ENCODE assay signal across 8 mouse cellular contexts in the genomic region with DNA sequence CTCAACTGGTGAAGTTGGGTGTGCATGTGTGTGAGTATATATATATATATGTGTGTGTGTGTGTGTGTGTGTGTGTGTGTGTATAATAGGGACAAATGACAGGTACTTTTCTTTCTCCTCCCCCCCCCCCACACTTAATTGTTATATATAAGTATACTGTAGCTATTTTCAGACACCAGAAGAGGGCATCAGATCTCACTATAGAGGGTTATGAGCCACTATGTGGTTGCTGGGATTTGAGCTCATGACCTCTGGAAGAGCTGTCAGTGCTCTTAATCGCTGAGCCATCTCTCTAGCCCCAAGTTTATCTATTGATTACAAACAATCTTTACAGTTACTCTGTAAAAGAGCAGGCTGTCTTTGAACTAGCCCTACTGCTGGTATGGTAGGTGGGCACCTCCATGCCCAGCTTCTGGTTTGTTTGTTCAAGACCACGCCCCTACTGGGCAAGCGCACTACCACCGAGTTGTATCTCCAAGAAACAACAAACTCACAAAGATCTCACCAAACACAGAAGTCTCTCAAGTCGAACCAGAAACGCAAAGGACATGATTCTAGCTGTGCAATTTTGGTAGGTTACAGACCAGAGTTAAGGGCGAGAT. TPM values are rescaled to one million over a fixed set of nuclear protein-coding genes. Genes with fewer than 3 reads are reported as not detected.
DNase-seq lines count a peak whose midpoint lies in the region; ATAC-seq lines count a peak whose summit lies in the region.

No protein-coding gene starts in this region.

- H3K4me3 ChIP-seq in heart, embryonic 16.5 days (ENCODE audit: low read length) = peak overlapping the region; percentile 99
- peak overlapping the region; percentile 60 for H3K4me3 ChIP-seq in hindbrain, embryonic 13.5 days
- H3K4me3 ChIP-seq in midbrain, embryonic 13.5 days (replicated peaks) = peak overlapping the region; percentile 79

- peaks cover 15% of the 10 kb centered on the region for H3K36me3 ChIP-seq in heart, embryonic 16.5 days (ENCODE audit: control insufficient read depth, insufficient read depth)
- peaks cover 12% of the 10 kb centered on the region for H3K36me3 ChIP-seq in hindbrain, embryonic 13.5 days
- H3K36me3 ChIP-seq in midbrain, embryonic 13.5 days = peaks cover 12% of the 10 kb centered on the region

- no peak overlapping the region; the same call in 1 of the 2 replicates for H3K9ac ChIP-seq in heart, embryonic 16.5 days (ENCODE audit: low read length)
- H3K9ac ChIP-seq in hindbrain, embryonic 13.5 days = peak overlapping the region; percentile 11; the same call in 1 of the 2 replicates
- no peak overlapping the region for H3K9ac ChIP-seq in midbrain, embryonic 13.5 days (replicated peaks)

- no peaks in the 10 kb centered on the region for H3K27me3 ChIP-seq in heart, embryonic 16.5 days (ENCODE audit: control insufficient read depth, insufficient read depth, low read length)
- H3K27me3 ChIP-seq in hindbrain, embryonic 13.5 days = no peaks in the 10 kb centered on the region
- no peaks in the 10 kb centered on the region for H3K27me3 ChIP-seq in midbrain, embryonic 13.5 days

- H3K9me3 ChIP-seq in heart, embryonic 16.5 days (replicated peaks; ENCODE audit: control insufficient read depth, low read length) = no peaks in the 10 kb centered on the region
- H3K9me3 ChIP-seq in hindbrain, embryonic 13.5 days = no peaks in the 10 kb centered on the region
- no peaks in the 10 kb centered on the region for H3K9me3 ChIP-seq in midbrain, embryonic 13.5 days

- H3K4me1 ChIP-seq in heart, embryonic 16.5 days (ENCODE audit: control insufficient read depth, insufficient read depth, low read length) = peaks cover 21% of the 10 kb centered on the region
- peaks cover 42% of the 10 kb centered on the region for H3K4me1 ChIP-seq in hindbrain, embryonic 13.5 days (replicated peaks)
- H3K4me1 ChIP-seq in midbrain, embryonic 13.5 days (replicated peaks) = peaks cover 35% of the 10 kb centered on the region

- peak overlapping the region; percentile 24 for H3K27ac ChIP-seq in heart, embryonic 16.5 days (ENCODE audit: low read length)
- H3K27ac ChIP-seq in hindbrain, embryonic 13.5 days = peak overlapping the region; percentile 44
- H3K27ac ChIP-seq in midbrain, embryonic 13.5 days = no peak overlapping the region; the same call in 1 of the 2 replicates

- ATAC-seq in heart, embryonic 16.5 days (replicated peaks; ENCODE audit: extremely low read depth, insufficient read depth, low FRiP score) = peak; percentile 37; the same call in 1 of the 2 replicates
- peak; percentile 70 for ATAC-seq in hindbrain, embryonic 13.5 days (ENCODE audit: low FRiP score)
- ATAC-seq in midbrain, embryonic 13.5 days = peak; percentile 67

- no peak for DNase-seq in heart, adult 9 months (ENCODE audit: low spot score in 2 of 2)
- DNase-seq in R1 (ENCODE audit: low read depth, low spot score) = peak; percentile 55
- DNase-seq in ovary, adult 18-20 months (ENCODE audit: low spot score) = no peak
- no peak for DNase-seq in layer of hippocampus, adult 9-11 months
- no peak for DNase-seq in layer of hippocampus, adult 8-10 months (ENCODE audit: low spot score in 2 of 2)

- WGBS in heart, embryonic 16.5 days = 1% methylated on average over 7 of the region's 7 CpGs
- WGBS in hindbrain, embryonic 13.5 days = 2% methylated on average over 7 of the region's 7 CpGs
- WGBS in midbrain, embryonic 13.5 days = 1% methylated on average over 7 of the region's 7 CpGs

- peak overlapping the region; percentile 70 for H3K4me2 ChIP-seq in heart, embryonic 16.5 days (ENCODE audit: low read depth, low read length)
- H3K4me2 ChIP-seq in hindbrain, embryonic 13.5 days = peak overlapping the region; percentile 75
- H3K4me2 ChIP-seq in midbrain, embryonic 13.5 days (replicated peaks) = peak overlapping the region; percentile 74

RNA-seq across cellular contexts. Expression of a gene that starts 0.3 kb away (rescaled TPM):
- 20.2 and 21.8 TPM in 2 replicates for polyA plus RNA-seq in heart, embryonic 16.5 days (2015; fragmentation: Nextera tagmentation; extraction: Ambion mirVana)
- 33.2 and 38.5 TPM in 2 replicates for polyA plus RNA-seq in hindbrain, embryonic 13.5 days (2015; fragmentation: Nextera tagmentation; extraction: Ambion mirVana)
- polyA plus RNA-seq in midbrain, embryonic 13.5 days (2015; fragmentation: Nextera tagmentation; extraction: Ambion mirVana) = 39.6 and 43.1 TPM in 2 replicates
- total RNA-seq in layer of hippocampus, adult 8-10 months (2022) = 10 to 100 TPM; 20.3 to 32.1 (median 23.7) TPM

RNA-seq across cellular contexts. Expression of a gene that starts 0.5 kb away (rescaled TPM):
- polyA plus RNA-seq in heart, embryonic 16.5 days (2015; fragmentation: Nextera tagmentation; extraction: Ambion mirVana) = 625 and 628 TPM in 2 replicates
- polyA plus RNA-seq in hindbrain, embryonic 13.5 days (2015; fragmentation: Nextera tagmentation; extraction: Ambion mirVana) = 399 and 414 TPM in 2 replicates
- polyA plus RNA-seq in midbrain, embryonic 13.5 days (2015; fragmentation: Nextera tagmentation; extraction: Ambion mirVana) = 364 and 385 TPM in 2 replicates
- 100 to 1,000 TPM; 239 to 270 (median 244) TPM for total RNA-seq in layer of hippocampus, adult 8-10 months (2022)

RNA-seq across cellular contexts. Expression of a gene that starts 45.1 kb away (rescaled TPM):
- 17.9 and 20.6 TPM in 2 replicates for polyA plus RNA-seq in heart, embryonic 16.5 days (2015; fragmentation: Nextera tagmentation; extraction: Ambion mirVana)
- 42.5 and 48.2 TPM in 2 replicates for polyA plus RNA-seq in hindbrain, embryonic 13.5 days (2015; fragmentation: Nextera tagmentation; extraction: Ambion mirVana)
- polyA plus RNA-seq in midbrain, embryonic 13.5 days (2015; fragmentation: Nextera tagmentation; extraction: Ambion mirVana) = 23.8 and 24.6 TPM in 2 replicates
- 10 to 100 TPM; 12.9 to 17.5 (median 15.9) TPM for total RNA-seq in layer of hippocampus, adult 8-10 months (2022)
